Mouse (Mus musculus): Measurements from ENCODE around the gene Plcg2.

GRCm38 (mm10) chr8:117480516-117480915, 17.6 kb upstream of the Plcg2 start:
- TF ChIP-seq CTCF (IDR thresholded peaks at IDR 0.05; ENCODE audit: insufficient read depth, low read length) (no peak), POLR2A (IDR thresholded peaks at IDR 0.05; ENCODE audit: borderline replicate concordance, extremely low read depth, low read depth, low read length) (no peak)

All from lung, adult 2 months (tissue).